Mouse (Mus musculus): ENCODE measurements around the gene Gm28308. TPM values are rescaled to one million over a fixed set of nuclear protein-coding genes. Genes with fewer than 3 reads are reported as not detected.

Gene Gm28308
- total RNA-seq, 2 experiments from 2014 or later, result not detected

- no peak for DNase-seq (ENCODE audit: low spot score in 2 of 2)
- intact Hi-C loops (cut with DNase I), result loop anchor here (5.0 to 10.0 kb wide), 3 partner anchors 352 to 1419 kb away; no protein-coding TSS in a partner anchor
These were observed 11.0 kb upstream of the Gm28308 start for GRCm38 (mm10) chr6:52223939-52224760.

GRCm38 (mm10) chr6:52222729-52223128 is 9.6 kb upstream of the Gm28308 start:
- DNase-seq (ENCODE audit: low spot score in 2 of 2), result no peak
- intact Hi-C loops (cut with DNase I), result loop anchor here (5.0 to 10.0 kb wide), 3 partner anchors 350 to 1418 kb away; no protein-coding TSS in a partner anchor

- intact Hi-C loops (cut with DNase I), result loop anchor here (5.0 to 10.0 kb wide), 3 partner anchors 350 to 1417 kb away; no protein-coding TSS in a partner anchor
- DNase-seq (ENCODE audit: low spot score in 2 of 2), result no peak
These were observed 9.0 kb upstream of the Gm28308 start for GRCm38 (mm10) chr6:52221993-52222685.

GRCm38 (mm10) chr6:52221337-52221992 is 8.3 kb upstream of the Gm28308 start, which contains the start of gene Hoxa7:
Gene Hoxa7, minus strand, starts transcription at chr6:52221854.
- intact Hi-C loops (cut with DNase I), result loop anchor here (5.0 to 10.0 kb wide), 3 partner anchors 349 to 1417 kb away; no protein-coding TSS in a partner anchor

GRCm38 (mm10) chr6:52220865-52221310 is 7.7 kb upstream of the Gm28308 start:
- no peak for DNase-seq (ENCODE audit: low spot score in 2 of 2)
- intact Hi-C loops (cut with DNase I), result loop anchor here (5.0 to 10.0 kb wide), 3 partner anchors 349 to 1416 kb away; no protein-coding TSS in a partner anchor

More at GRCm38 (mm10) chr6:52221337-52221992, 8.3 kb upstream of the Gm28308 start, which contains the start of gene Hoxa7:
- peak; percentile 70 to 84 for DNase-seq (ENCODE audit: low spot score in 2 of 2)

- intact Hi-C loops (cut with DNase I), result loop anchor here (5.0 to 10.0 kb wide), 3 partner anchors 348 to 1415 kb away; no protein-coding TSS in a partner anchor
- no peak for DNase-seq (ENCODE audit: low spot score in 2 of 2)
These were observed 7.1 kb upstream of the Gm28308 start for GRCm38 (mm10) chr6:52220003-52220864.

GRCm38 (mm10) chr6:52219234-52219942 is 6.2 kb upstream of the Gm28308 start:
- intact Hi-C loops (cut with DNase I), result no loop called here
- DNase-seq (ENCODE audit: low spot score in 2 of 2), result no peak

GRCm38 (mm10) chr6:52218643-52219215 is 5.6 kb upstream of the Gm28308 start:
- intact Hi-C loops (cut with DNase I), result no loop called here
- DNase-seq (ENCODE audit: low spot score in 2 of 2), result no peak

- no peak for DNase-seq (ENCODE audit: low spot score in 2 of 2)
- intact Hi-C loops (cut with DNase I), result no loop called here
These were observed 4.9 kb upstream of the Gm28308 start for GRCm38 (mm10) chr6:52217895-52218642.

GRCm38 (mm10) chr6:52217459-52217768 is 4.3 kb upstream of the Gm28308 start:
- intact Hi-C loops (cut with DNase I), result no loop called here
- DNase-seq (ENCODE audit: low spot score in 2 of 2), result no peak

- DNase-seq (ENCODE audit: low spot score in 2 of 2), result no peak
- intact Hi-C loops (cut with DNase I), result no loop called here
These were observed 3.7 kb upstream of the Gm28308 start for GRCm38 (mm10) chr6:52216691-52217458.

GRCm38 (mm10) chr6:52215771-52216535 is 2.8 kb upstream of the Gm28308 start:
- DNase-seq (ENCODE audit: low spot score in 2 of 2), result no peak
- intact Hi-C loops (cut with DNase I), result no loop called here

GRCm38 (mm10) chr6:52215070-52215469 is 1.9 kb upstream of the Gm28308 start:
- intact Hi-C loops (cut with DNase I), result no loop called here

GRCm38 (mm10) chr6:52214271-52214670 is 1.1 kb upstream of the Gm28308 start:
- DNase-seq (ENCODE audit: low spot score in 2 of 2), result no peak
- intact Hi-C loops (cut with DNase I), result loop anchor here (5.0 kb wide), 1 partner anchor 1037 kb away; no protein-coding TSS in a partner anchor

More at GRCm38 (mm10) chr6:52215070-52215469, 1.9 kb upstream of the Gm28308 start:
- DNase-seq (ENCODE audit: low spot score in 2 of 2), result no peak

- no peak for DNase-seq (ENCODE audit: low spot score in 2 of 2)
- intact Hi-C loops (cut with DNase I), result loop anchor here (5.0 kb wide), 1 partner anchor 1035 kb away; no protein-coding TSS in a partner anchor
These were observed 502 bp downstream of the Gm28308 start for GRCm38 (mm10) chr6:52212556-52213118.
